Mouse (Mus musculus) MEL (cell line): ENCODE measurements around the gene Cacng4. TPM values are rescaled to one million over a fixed set of nuclear protein-coding genes. Genes with fewer than 3 reads are reported as not detected.

Source experiments
- DNase-seq: peaks from one replicate; pipeline ENCODE4 v3.0.0; 2011; ENCODE audit warnings: low read depth, low spot score
- H3K27ac ChIP-seq: 2 replicates; pipeline ENCODE4 v1.5.1; 2012; ENCODE audit warnings: low read depth, mild to moderate bottlenecking, control low read depth, low read length, moderate library complexity; ENCODE audit not compliant: control insufficient read depth
- H3K27me3 ChIP-seq, 2 experiments: fragments of 150-350 bp in 1 of 2; sonication (generic) in 1 of 2; 2 replicates each; pipeline ENCODE4 v1.6.1; 2012; ENCODE audit warnings: low read length in 2 of 2, mild to moderate bottlenecking in 2 of 2, improper control_type of control experiment in 1 of 2, moderate library complexity in 1 of 2; ENCODE audit not compliant: insufficient read depth in 2 of 2, control insufficient read depth in 1 of 2
- H3K36me3 ChIP-seq, 2 experiments: 2 replicates each; pipeline ENCODE4 v1.6.1; 2012 to 2014; ENCODE audit warnings: low read length in 2 of 2, improper control_type of control experiment in 1 of 2, inconsistent platforms in 1 of 2, mild to moderate bottlenecking in 1 of 2; ENCODE audit not compliant: insufficient read depth in 2 of 2, control insufficient read depth in 1 of 2
- H3K4me1 ChIP-seq, 2 experiments: fragments of 150-350 bp in 1 of 2; sonication (generic) in 1 of 2; 2 replicates each; pipeline ENCODE4 v1.6.1; 2012; ENCODE audit warnings: low read length in 2 of 2, improper control_type of control experiment in 1 of 2, mild to moderate bottlenecking in 1 of 2; ENCODE audit not compliant: insufficient read depth in 2 of 2, control insufficient read depth in 1 of 2
- H3K4me3 ChIP-seq, 2 experiments: fragments of 150-350 bp in 1 of 2; sonication (generic) in 1 of 2; 2 replicates each; pipeline ENCODE4 v1.5.1; 2012; ENCODE audit warnings: low read depth in 2 of 2, low read length in 2 of 2, mild to moderate bottlenecking in 2 of 2, moderate library complexity in 2 of 2, control low read depth in 1 of 2, improper control_type of control experiment in 1 of 2; ENCODE audit not compliant: control insufficient read depth in 1 of 2, insufficient read depth in 1 of 2
- H3K79me2 ChIP-seq: 2 replicates; pipeline ENCODE4 v1.6.1; 2012; ENCODE audit warnings: mild to moderate bottlenecking, low read length, moderate library complexity; ENCODE audit not compliant: control insufficient read depth, poor library complexity, insufficient read depth
- H3K9ac ChIP-seq: 2 replicates; pipeline ENCODE4 v1.6.1; 2012; ENCODE audit warnings: low read depth, mild to moderate bottlenecking, control low read depth, low read length, moderate library complexity; ENCODE audit not compliant: control insufficient read depth, poor library complexity, severe bottlenecking
- H3K9me3 ChIP-seq: fragments of 150-350 bp; sonication (generic); replicated peaks from 2 replicates; pipeline ENCODE4 v1.6.1; 2012; ENCODE audit warnings: mild to moderate bottlenecking, low read length, improper control_type of control experiment, moderate library complexity; ENCODE audit not compliant: insufficient read depth
- CHD1 ChIP-seq: IDR thresholded peaks from 2 replicates; pipeline ENCODE4 v1.6.1; 2012; ENCODE audit warnings: low read depth, mild to moderate bottlenecking, inconsistent platforms, low read length, improper control_type of control experiment
- CTCF ChIP-seq, 3 experiments: IDR thresholded peaks in 2 of 3; conservative IDR thresholded peaks in 1 of 3; 2 replicates each; pipeline ENCODE4 v1.5.1; 2011 to 2012; ENCODE audit warnings: low read length in 3 of 3, low read depth in 2 of 3, mild to moderate bottlenecking in 2 of 3, improper control_type of control experiment in 1 of 3, inconsistent platforms in 1 of 3, mixed read lengths in 1 of 3, moderate library complexity in 1 of 3; ENCODE audit not compliant: control insufficient read depth in 1 of 3, insufficient read depth in 1 of 3, poor library complexity in 1 of 3, severe bottlenecking in 1 of 3
- ELF1 ChIP-seq: IDR thresholded peaks from 2 replicates; pipeline ENCODE4 v1.6.1; 2014; ENCODE audit warnings: low read depth, mild to moderate bottlenecking, inconsistent platforms, low read length, improper control_type of control experiment, moderate library complexity
- EP300 ChIP-seq, 2 experiments: IDR thresholded peaks; 2 replicates each; pipeline ENCODE4 v1.6.1; 2011; ENCODE audit warnings: improper control_type of control experiment in 2 of 2, low read length in 2 of 2, low read depth in 1 of 2, mild to moderate bottlenecking in 1 of 2
- HCFC1 ChIP-seq: IDR thresholded peaks from 2 replicates; pipeline ENCODE4 v1.6.1; 2012; ENCODE audit warnings: low read depth, mild to moderate bottlenecking, inconsistent platforms, low read length, improper control_type of control experiment, moderate library complexity
- KAT2A ChIP-seq: conservative IDR thresholded peaks from 2 replicates; pipeline ENCODE4 v1.6.1; 2012; ENCODE audit warnings: low read depth, low read length, improper control_type of control experiment, inconsistent platforms
- MAFK ChIP-seq: IDR thresholded peaks from 2 replicates; pipeline ENCODE4 v1.6.1; 2011; ENCODE audit warnings: low read depth, mild to moderate bottlenecking, low read length, improper control_type of control experiment, borderline replicate concordance
- MAX ChIP-seq: IDR thresholded peaks from 2 replicates; pipeline ENCODE4 v1.6.1; 2011; ENCODE audit warnings: low read length, improper control_type of control experiment
- MAZ ChIP-seq: IDR thresholded peaks from 2 replicates; pipeline ENCODE4 v1.6.1; 2012; ENCODE audit warnings: low read depth, mild to moderate bottlenecking, inconsistent platforms, low read length, improper control_type of control experiment
- MXI1 ChIP-seq: IDR thresholded peaks from 2 replicates; pipeline ENCODE4 v1.6.1; 2011; ENCODE audit warnings: mild to moderate bottlenecking, low read depth, low read length, improper control_type of control experiment
- MYB ChIP-seq: IDR thresholded peaks from 2 replicates; pipeline ENCODE4 v1.6.1; 2011; ENCODE audit warnings: mild to moderate bottlenecking, low read depth, low read length, improper control_type of control experiment
- NRF1 ChIP-seq: IDR thresholded peaks from 2 replicates; pipeline ENCODE4 v1.6.1; 2014; ENCODE audit warnings: low read depth, mild to moderate bottlenecking, inconsistent platforms, low read length, improper control_type of control experiment, moderate library complexity; ENCODE audit not compliant: poor library complexity, insufficient read depth, severe bottlenecking
- POLR2A ChIP-seq, 2 experiments: IDR thresholded peaks; 2 replicates each; pipeline ENCODE4 v1.6.1; 2011 to 2012; ENCODE audit warnings: low read length in 2 of 2, mild to moderate bottlenecking in 2 of 2, control low read depth in 1 of 2, improper control_type of control experiment in 1 of 2, low read depth in 1 of 2, moderate library complexity in 1 of 2; ENCODE audit not compliant: control insufficient read depth in 1 of 2, insufficient read depth in 1 of 2, poor library complexity in 1 of 2
- POLR2AphosphoS5 ChIP-seq: IDR thresholded peaks from 2 replicates; pipeline ENCODE4 v1.6.1; 2012; ENCODE audit warnings: low read depth, borderline replicate concordance, mild to moderate bottlenecking, inconsistent platforms, low read length, moderate library complexity, mixed read lengths
- RCOR1 ChIP-seq: IDR thresholded peaks from 2 replicates; pipeline ENCODE4 v1.6.1; 2012; ENCODE audit warnings: low read depth, mild to moderate bottlenecking, inconsistent platforms, low read length, improper control_type of control experiment
- TBP ChIP-seq: IDR thresholded peaks from 2 replicates; pipeline ENCODE4 v1.8.0; 2011; ENCODE audit warnings: low read depth, low read length, improper control_type of control experiment
- ZC3H11A ChIP-seq: IDR thresholded peaks from 2 replicates; pipeline ENCODE4 v1.6.1; 2012; ENCODE audit warnings: low read depth, mild to moderate bottlenecking, inconsistent platforms, low read length, improper control_type of control experiment
- ZMIZ1 ChIP-seq: IDR thresholded peaks from 2 replicates; pipeline ENCODE4 v1.6.1; 2012; ENCODE audit warnings: low read depth, mild to moderate bottlenecking, inconsistent platforms, low read length, improper control_type of control experiment, moderate library complexity
- polyA plus RNA-seq, 2 experiments: library from polyadenylated mRNA; stranded (reverse) in 1 of 2; unstranded in 1 of 2; fragments of >175 nt in 1 of 2; fragments of >200 nt in 1 of 2; gene quantifications; 2 replicates each; pipeline versions ENCODE4 v1.2.1 to v1.2.4; 2012; ENCODE audit warnings: low replicate concordance in 2 of 2, low read depth in 1 of 2; ENCODE audit not compliant: insufficient read length in 2 of 2, insufficient read depth in 1 of 2, missing spikeins in 1 of 2
- total RNA-seq: library from RNA; depleted of rRNA; stranded (reverse); fragments of 300-350 nt; gene quantifications from 2 replicates; pipeline ENCODE4 v1.2.3, GENCODE M21; 2012

Gene Cacng4
- total and polyA plus RNA-seq, 3 experiments: not detected

- Histone ChIP-seq H3K36me3 (no peaks in the 10 kb centered on the region), H3K27ac (no peak overlapping the region), H3K9ac (no peak overlapping the region), H3K27me3 (no peaks in the 10 kb centered on the region), H3K4me1 (no peaks in the 10 kb centered on the region), H3K4me3 (no peak overlapping the region), H3K79me2 (no peaks in the 10 kb centered on the region), H3K9me3 (no peaks in the 10 kb centered on the region)
- peak; percentile 17 for DNase-seq
- TF ChIP-seq ZMIZ1: no peak
- no peak for TF ChIP-seq ZC3H11A
- TF ChIP-seq MAX: no peak
- no peak for TF ChIP-seq KAT2A
- TF ChIP-seq POLR2AphosphoS5: no peak
- TF ChIP-seq HCFC1: no peak
- no peak for TF ChIP-seq MYB
- TF ChIP-seq NRF1: no peak
- no peak for TF ChIP-seq MAFK
- no peak for TF ChIP-seq EP300 (IDR thresholded peaks at IDR 0.05; ENCODE audit: low read depth in 1 of 2, low read length in 2 of 2)
- no peak for TF ChIP-seq MXI1
- TF ChIP-seq RCOR1: no peak
- TF ChIP-seq ELF1: no peak
- no peak for TF ChIP-seq CHD1
- TF ChIP-seq CTCF (IDR thresholded peaks at IDR 0.05 in 2 of 3, conservative IDR thresholded peaks at IDR 0.05 in 1 of 3; ENCODE audit: control insufficient read depth in 1 of 3, insufficient read depth in 1 of 3, low read depth in 2 of 3, low read length in 3 of 3, poor library complexity in 1 of 3, severe bottlenecking in 1 of 3): no peak
- no peak for TF ChIP-seq POLR2A (IDR thresholded peaks at IDR 0.05; ENCODE audit: control insufficient read depth in 1 of 2, insufficient read depth in 1 of 2, low read depth in 1 of 2, low read length in 2 of 2, poor library complexity in 1 of 2)
- TF ChIP-seq MAZ: no peak
Measured at GRCm38 (mm10) chr11:107782591-107782990, 11.8 kb downstream of the Cacng4 start.

GRCm38 (mm10) chr11:107778859-107779258, 15.5 kb downstream of the Cacng4 start:
- Histone ChIP-seq H3K79me2 (no peaks in the 10 kb centered on the region), H3K4me3 (no peak overlapping the region), H3K4me1 (no peaks in the 10 kb centered on the region), H3K36me3 (no peaks in the 10 kb centered on the region), H3K9me3 (no peaks in the 10 kb centered on the region), H3K27ac (no peak overlapping the region), H3K9ac (no peak overlapping the region), H3K27me3 (no peaks in the 10 kb centered on the region)
- no peak for DNase-seq
- TF ChIP-seq NRF1 (no peak), MAFK (no peak), MAX (no peak), ELF1 (no peak), RCOR1 (no peak), EP300 (IDR thresholded peaks at IDR 0.05; ENCODE audit: low read depth in 1 of 2, low read length in 2 of 2) (no peak), TBP (no peak), POLR2AphosphoS5 (no peak)
